33 mouse cellular contexts compared by ENCODE assay signal in the genomic region with DNA sequence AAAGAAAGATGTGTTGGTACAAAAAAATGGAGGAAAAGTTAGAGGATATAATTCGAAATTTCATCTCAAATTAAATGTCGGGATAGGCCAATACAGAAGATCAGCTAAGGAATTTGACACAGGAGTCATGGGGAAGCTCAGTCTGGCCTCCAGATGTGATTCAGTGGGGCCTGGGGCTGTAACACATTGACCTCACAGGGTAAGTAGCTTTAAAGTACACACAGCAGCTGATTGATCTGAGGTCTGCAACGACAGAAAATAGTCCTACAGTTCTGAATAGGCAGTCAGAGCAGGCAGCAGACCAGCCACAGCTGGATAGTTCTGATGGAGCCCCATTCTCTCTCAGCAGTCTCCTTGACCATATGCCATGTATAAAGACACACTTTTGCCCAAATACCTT.
DNase-seq lines count a peak whose midpoint lies in the region; ATAC-seq lines count a peak whose summit lies in the region.
"Had no signal": no experiment of that assay in that cellular context is flagged by ENCODE, and none has a peak within 500 bp of the region (broad histone marks: within the 10 kb centered on the region; RNA-seq: fewer than 3 reads in every experiment).

No protein-coding gene starts in this region.

- no peak overlapping the region for H3K4me3 ChIP-seq in midbrain, embryonic 10.5 days
- no peak overlapping the region for H3K4me3 ChIP-seq in midbrain, embryonic 13.5 days (replicated peaks)
- H3K4me3 ChIP-seq in limb, embryonic 10.5 days: no peak overlapping the region
- H3K4me3 ChIP-seq: embryonic facial prominence, embryonic 12.5 days; erythroblast, embryonic 14.5 days; heart, embryonic 15.5 days; layer of hippocampus, adult 2 months; limb, embryonic 15.5 days; lung, embryonic 15.5 days; megakaryocyte, embryonic 14.5 days; myocyte had no signal

- H3K27me3 ChIP-seq in midbrain, embryonic 10.5 days (ENCODE audit: low read depth, poor library complexity, severe bottlenecking): no peaks in the 10 kb centered on the region
- no peaks in the 10 kb centered on the region for H3K27me3 ChIP-seq in midbrain, embryonic 13.5 days
- H3K27me3 ChIP-seq in limb, embryonic 10.5 days (ENCODE audit: low read depth, poor library complexity, severe bottlenecking): no peaks in the 10 kb centered on the region
- H3K27me3 ChIP-seq: CH12.LX; embryonic facial prominence, embryonic 12.5 days; heart, embryonic 15.5 days; limb, embryonic 15.5 days; lung, embryonic 15.5 days; megakaryocyte, embryonic 14.5 days; Patski had no signal

- WGBS in midbrain, embryonic 10.5 days: 47% methylated on average over 3 of the region's 3 CpGs
- 42% methylated on average over 3 of the region's 3 CpGs for WGBS in midbrain, embryonic 13.5 days
- 29% methylated on average over 3 of the region's 3 CpGs for WGBS in limb, embryonic 10.5 days

- no peak overlapping the region for H3K4me2 ChIP-seq in midbrain, embryonic 13.5 days (replicated peaks)
- H3K4me2 ChIP-seq: embryonic facial prominence, embryonic 12.5 days; heart, embryonic 15.5 days; limb, embryonic 15.5 days; lung, embryonic 15.5 days had no signal

- no peaks in the 10 kb centered on the region for H3K36me3 ChIP-seq in midbrain, embryonic 10.5 days
- no peaks in the 10 kb centered on the region for H3K36me3 ChIP-seq in midbrain, embryonic 13.5 days
- no peaks in the 10 kb centered on the region for H3K36me3 ChIP-seq in limb, embryonic 10.5 days
- H3K36me3 ChIP-seq: embryonic facial prominence, embryonic 12.5 days; G1E; heart, embryonic 15.5 days; limb, embryonic 15.5 days; lung, embryonic 15.5 days had no signal

- no peak for ATAC-seq in midbrain, embryonic 13.5 days
- ATAC-seq: forebrain, embryonic 14.5 days; hindbrain, postnatal 0 days; intestine, postnatal 0 days; midbrain, embryonic 16.5 days; Patski had no signal

- H3K9me3 ChIP-seq in midbrain, embryonic 10.5 days (replicated peaks): no peaks in the 10 kb centered on the region
- H3K9me3 ChIP-seq in midbrain, embryonic 13.5 days: no peaks in the 10 kb centered on the region
- no peaks in the 10 kb centered on the region for H3K9me3 ChIP-seq in limb, embryonic 10.5 days (replicated peaks)
- H3K9me3 ChIP-seq: embryonic facial prominence, embryonic 12.5 days; G1E; heart, embryonic 15.5 days; limb, embryonic 15.5 days; lung, embryonic 15.5 days; megakaryocyte, embryonic 14.5 days had no signal

- no peak overlapping the region for H3K27ac ChIP-seq in midbrain, embryonic 10.5 days (replicated peaks)
- H3K27ac ChIP-seq in midbrain, embryonic 13.5 days: no peak overlapping the region
- peak overlapping the region; percentile 75 for H3K27ac ChIP-seq in limb, embryonic 10.5 days
- H3K27ac ChIP-seq: embryonic facial prominence, embryonic 12.5 days; heart, embryonic 15.5 days; hindbrain, postnatal 0 days; layer of hippocampus, adult 2 months; limb, embryonic 15.5 days; liver, embryonic 14.5 days; lung, embryonic 15.5 days had no signal

- H3K4me1 ChIP-seq in midbrain, embryonic 10.5 days: peaks cover 8% of the 10 kb centered on the region
- H3K4me1 ChIP-seq in midbrain, embryonic 13.5 days (replicated peaks): no peaks in the 10 kb centered on the region
- peaks cover 18% of the 10 kb centered on the region for H3K4me1 ChIP-seq in limb, embryonic 10.5 days
- H3K4me1 ChIP-seq: megakaryocyte, embryonic 14.5 days had no signal

- H3K9ac ChIP-seq in midbrain, embryonic 13.5 days (replicated peaks): no peak overlapping the region
- H3K9ac ChIP-seq: embryonic facial prominence, embryonic 12.5 days; heart, embryonic 15.5 days; limb, embryonic 15.5 days; liver, embryonic 14.5 days; lung, embryonic 15.5 days had no signal

- peak; percentile 29 for DNase-seq in midbrain, embryonic 10.5 days (ENCODE audit: low spot score)
- DNase-seq in embryo, embryonic 9.5 days (ENCODE audit: extremely low spot score): peak; percentile 44
- DNase-seq in limb, embryonic 10.5 days (ENCODE audit: low spot score): peak; percentile 80
- no peak for DNase-seq in frontal cortex, postnatal 14 days (ENCODE audit: low spot score in 2 of 2)
- DNase-seq in frontal cortex, postnatal 36 days (ENCODE audit: low spot score in 2 of 2): no peak
- DNase-seq in urinary bladder, adult 2 months (ENCODE audit: low spot score): no peak
- DNase-seq: adrenal gland, adult 2 months; B cell, adult 2 months; cerebellum, adult 11 months; cerebellum, postnatal 14 days; gastrocnemius, postnatal 36 days; heart, postnatal 36 days; kidney, postnatal 25 days; layer of hippocampus, postnatal 36 days; lung, postnatal 36 days; right cerebral cortex, postnatal 14 days had no signal

Comparison
In these comparisons a context has a peak if more than half of its experiments do, and no peak if none do; other contexts are left out.
1. DNase-seq: peak in midbrain, embryonic 10.5 days (single experiment), embryo, embryonic 9.5 days (single experiment) and limb, embryonic 10.5 days (single experiment); none in frontal cortex, postnatal 14 days (0 of 2), frontal cortex, postnatal 36 days (0 of 2) and urinary bladder, adult 2 months (single experiment).